Mouse (Mus musculus): Measurements from ENCODE around the gene Ros1. TPM values are rescaled to one million over a fixed set of nuclear protein-coding genes. Genes with fewer than 3 reads are reported as not detected.

The Ros1 gene
- polyA plus RNA-seq, 1 experiment from 2014 or later: not detected

DNA sequence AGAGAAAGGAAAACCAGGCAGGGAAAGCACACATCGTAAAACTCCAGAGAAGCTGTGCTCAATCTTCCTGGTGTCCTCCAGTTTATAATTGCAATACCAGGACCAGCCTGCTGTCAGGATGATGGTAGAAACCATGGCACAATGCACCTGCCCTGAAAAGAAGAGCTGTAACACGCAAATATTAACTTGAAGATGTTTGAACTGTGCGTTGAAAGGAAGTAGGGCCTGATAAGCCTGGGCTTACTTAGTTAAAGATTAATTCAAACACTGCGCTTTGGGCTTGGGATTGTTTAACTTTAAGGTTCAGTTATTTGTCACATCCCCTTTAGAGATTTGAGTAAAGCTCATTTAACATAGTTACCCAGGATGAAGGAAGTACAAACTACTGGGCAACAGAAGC, 20.7 kb downstream of the Ros1 start:
- no peak overlapping the region for H3K4me3 ChIP-seq (ENCODE audit: low read depth, low read length)
- no peaks in the 10 kb centered on the region for H3K27me3 ChIP-seq (ENCODE audit: control insufficient read depth, insufficient read depth, low read length)
- H3K9ac ChIP-seq (ENCODE audit: low read depth, low read length): no peak overlapping the region
- H3K4me1 ChIP-seq (replicated peaks; ENCODE audit: control insufficient read depth, insufficient read depth, low read length): no peaks in the 10 kb centered on the region
- no peak overlapping the region for H3K4me2 ChIP-seq (replicated peaks; ENCODE audit: low read depth, low read length)
- no peaks in the 10 kb centered on the region for H3K9me3 ChIP-seq (ENCODE audit: control insufficient read depth, low read length)
- WGBS: 65% methylated on average over 4 of the region's 4 CpGs
- H3K36me3 ChIP-seq (ENCODE audit: control insufficient read depth, insufficient read depth, low read length): no peaks in the 10 kb centered on the region
- no peak for ATAC-seq (ENCODE audit: low FRiP score)
- DNase-seq (ENCODE audit: low spot score): no peak
- no peak overlapping the region for H3K27ac ChIP-seq (ENCODE audit: low read depth, low read length)

DNA sequence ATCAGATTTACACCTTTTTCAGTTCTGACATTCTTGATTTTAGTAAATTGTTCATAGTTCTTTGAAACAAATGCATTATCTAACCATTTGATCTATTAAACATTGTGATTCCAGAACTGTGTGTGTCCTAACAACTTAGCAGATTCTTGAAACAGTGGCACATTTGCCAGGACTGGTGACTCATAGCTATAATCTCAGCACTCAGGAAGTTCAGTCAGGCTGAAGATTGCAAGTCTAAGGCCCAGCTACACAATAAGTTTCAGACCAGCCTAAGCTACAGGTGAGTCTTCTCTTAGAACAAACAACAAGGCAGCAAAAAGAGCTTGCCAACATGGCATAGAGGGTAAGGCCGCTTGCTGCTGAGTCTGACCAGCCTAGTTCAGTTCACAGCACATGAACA, 24.6 kb downstream of the Ros1 start:
- DNase-seq (ENCODE audit: low spot score) (no peak), ATAC-seq (ENCODE audit: low FRiP score) (no peak)
- Histone ChIP-seq H3K9ac (ENCODE audit: low read depth, low read length) (no peak overlapping the region), H3K36me3 (ENCODE audit: control insufficient read depth, insufficient read depth, low read length) (no peaks in the 10 kb centered on the region), H3K27ac (ENCODE audit: low read depth, low read length) (no peak overlapping the region), H3K27me3 (ENCODE audit: control insufficient read depth, insufficient read depth, low read length) (no peaks in the 10 kb centered on the region), H3K4me3 (ENCODE audit: low read depth, low read length) (no peak overlapping the region), H3K4me1 (replicated peaks; ENCODE audit: control insufficient read depth, insufficient read depth, low read length) (no peaks in the 10 kb centered on the region), H3K4me2 (replicated peaks; ENCODE audit: low read depth, low read length) (no peak overlapping the region), H3K9me3 (ENCODE audit: control insufficient read depth, low read length) (no peaks in the 10 kb centered on the region)
- WGBS: 96% methylated on average over 1 of the region's 1 CpGs

DNA sequence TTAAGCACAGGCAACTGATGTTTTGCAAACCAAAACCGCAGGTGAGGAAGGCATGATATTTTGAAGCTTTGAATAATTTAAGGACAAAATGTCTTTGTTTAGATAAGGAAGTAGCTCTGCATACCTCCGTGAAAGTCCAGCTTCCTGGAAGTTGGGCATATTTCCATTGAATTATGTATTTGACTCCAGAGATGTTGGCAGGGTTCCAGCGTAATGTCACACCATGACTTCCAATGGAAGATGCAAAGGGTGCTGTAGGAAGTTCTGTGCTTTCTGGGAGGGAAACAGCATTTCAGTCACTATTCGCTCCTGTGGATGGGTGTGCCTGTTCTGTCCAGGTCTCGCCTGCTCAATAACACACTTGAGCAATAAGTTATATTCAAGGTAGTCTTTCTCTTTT, 25.2 kb downstream of the Ros1 start:
- no peak overlapping the region for H3K9ac ChIP-seq (ENCODE audit: low read depth, low read length)
- no peaks in the 10 kb centered on the region for H3K27me3 ChIP-seq (ENCODE audit: control insufficient read depth, insufficient read depth, low read length)
- no peaks in the 10 kb centered on the region for H3K4me1 ChIP-seq (replicated peaks; ENCODE audit: control insufficient read depth, insufficient read depth, low read length)
- WGBS: 90% methylated on average over 5 of the region's 5 CpGs
- DNase-seq (ENCODE audit: low spot score): no peak
- no peak overlapping the region for H3K27ac ChIP-seq (ENCODE audit: low read depth, low read length)
- H3K4me2 ChIP-seq (replicated peaks; ENCODE audit: low read depth, low read length): no peak overlapping the region
- no peak overlapping the region for H3K4me3 ChIP-seq (ENCODE audit: low read depth, low read length)
- no peaks in the 10 kb centered on the region for H3K36me3 ChIP-seq (ENCODE audit: control insufficient read depth, insufficient read depth, low read length)
- ATAC-seq (ENCODE audit: low FRiP score): no peak
- H3K9me3 ChIP-seq (ENCODE audit: control insufficient read depth, low read length): no peaks in the 10 kb centered on the region

DNA sequence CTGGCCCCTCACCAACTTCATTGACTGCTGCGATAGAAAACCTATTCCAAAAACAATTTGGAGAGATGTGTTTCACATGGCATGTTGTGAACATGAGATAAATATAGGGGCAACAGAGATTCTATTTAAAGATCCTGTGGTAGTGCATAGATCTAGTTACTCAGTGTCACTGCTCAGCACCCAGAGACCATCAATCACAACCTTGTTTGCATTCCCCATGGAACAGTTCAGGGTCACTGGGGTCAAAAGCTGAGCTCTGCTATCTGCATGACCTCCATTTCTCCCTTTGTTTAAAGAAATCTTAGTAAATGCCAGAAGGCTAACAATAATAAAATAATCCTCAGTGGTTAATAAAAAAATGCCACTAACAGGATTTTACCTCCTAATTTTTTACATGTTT, 29.7 kb downstream of the Ros1 start:
- Histone ChIP-seq H3K9ac (ENCODE audit: low read depth, low read length) (no peak overlapping the region), H3K4me3 (ENCODE audit: low read depth, low read length) (no peak overlapping the region), H3K36me3 (ENCODE audit: control insufficient read depth, insufficient read depth, low read length) (no peaks in the 10 kb centered on the region), H3K9me3 (ENCODE audit: control insufficient read depth, low read length) (no peaks in the 10 kb centered on the region), H3K4me2 (replicated peaks; ENCODE audit: low read depth, low read length) (no peak overlapping the region), H3K27ac (ENCODE audit: low read depth, low read length) (no peak overlapping the region), H3K27me3 (ENCODE audit: control insufficient read depth, insufficient read depth, low read length) (no peaks in the 10 kb centered on the region), H3K4me1 (replicated peaks; ENCODE audit: control insufficient read depth, insufficient read depth, low read length) (no peaks in the 10 kb centered on the region)
- WGBS: 66% methylated on average over 1 of the region's 1 CpGs
- peak; percentile 53 for DNase-seq (ENCODE audit: low spot score)
- ATAC-seq (ENCODE audit: low FRiP score): peak; percentile 75

DNA sequence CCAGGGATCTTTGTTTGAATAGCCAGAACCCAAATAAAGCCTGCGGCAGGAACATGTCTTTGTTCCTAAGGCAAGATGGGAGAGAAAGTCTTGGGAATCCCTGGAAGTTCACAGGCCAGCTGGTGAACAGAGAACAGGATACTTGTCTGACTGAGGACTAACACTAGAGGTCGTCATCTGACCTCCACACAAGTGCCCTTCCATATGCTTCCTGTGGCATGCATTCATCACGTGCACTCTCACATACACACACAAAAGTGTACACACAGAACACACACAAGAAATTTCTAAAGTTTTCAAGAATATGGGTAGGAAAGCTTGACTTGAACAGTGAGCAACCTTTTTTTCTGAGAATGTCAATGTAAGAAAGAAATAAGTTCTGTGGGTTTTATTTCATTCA, 34.4 kb downstream of the Ros1 start:
- WGBS: 55% methylated on average over 3 of the region's 3 CpGs
- H3K4me2 ChIP-seq (replicated peaks; ENCODE audit: low read depth, low read length): no peak overlapping the region
- H3K9me3 ChIP-seq (ENCODE audit: control insufficient read depth, low read length): no peaks in the 10 kb centered on the region
- H3K27me3 ChIP-seq (ENCODE audit: control insufficient read depth, insufficient read depth, low read length): no peaks in the 10 kb centered on the region
- no peak overlapping the region for H3K27ac ChIP-seq (ENCODE audit: low read depth, low read length)
- ATAC-seq (ENCODE audit: low FRiP score) (no peak), DNase-seq (ENCODE audit: low spot score) (no peak)
- no peak overlapping the region for H3K4me3 ChIP-seq (ENCODE audit: low read depth, low read length)
- no peak overlapping the region for H3K9ac ChIP-seq (ENCODE audit: low read depth, low read length)
- no peaks in the 10 kb centered on the region for H3K36me3 ChIP-seq (ENCODE audit: control insufficient read depth, insufficient read depth, low read length)
- H3K4me1 ChIP-seq (replicated peaks; ENCODE audit: control insufficient read depth, insufficient read depth, low read length): no peaks in the 10 kb centered on the region

DNA sequence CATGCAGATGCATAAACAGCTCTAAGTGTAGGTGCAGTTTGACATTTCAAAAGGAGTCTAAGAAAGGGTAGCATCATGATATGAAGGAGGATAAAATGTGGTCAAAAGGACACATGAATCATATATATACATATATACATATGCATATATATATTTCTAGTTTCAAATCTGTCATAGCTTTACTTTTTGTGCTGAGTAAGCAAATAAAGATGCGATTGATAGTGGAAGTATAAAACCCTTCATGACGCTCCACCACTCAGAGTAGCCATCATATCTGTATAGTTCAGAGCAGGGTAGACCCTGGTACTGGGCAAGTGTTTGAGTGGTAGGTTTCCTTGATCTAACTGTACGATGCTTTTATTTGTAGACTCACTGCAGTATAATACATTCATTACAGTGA, 35.3 kb downstream of the Ros1 start:
- ATAC-seq (ENCODE audit: low FRiP score) (no peak), DNase-seq (ENCODE audit: low spot score) (no peak)
- Histone ChIP-seq H3K9me3 (ENCODE audit: control insufficient read depth, low read length) (no peaks in the 10 kb centered on the region), H3K27me3 (ENCODE audit: control insufficient read depth, insufficient read depth, low read length) (no peaks in the 10 kb centered on the region), H3K36me3 (ENCODE audit: control insufficient read depth, insufficient read depth, low read length) (no peaks in the 10 kb centered on the region), H3K4me2 (replicated peaks; ENCODE audit: low read depth, low read length) (no peak overlapping the region), H3K4me1 (replicated peaks; ENCODE audit: control insufficient read depth, insufficient read depth, low read length) (no peaks in the 10 kb centered on the region), H3K4me3 (ENCODE audit: low read depth, low read length) (no peak overlapping the region), H3K9ac (ENCODE audit: low read depth, low read length) (no peak overlapping the region), H3K27ac (ENCODE audit: low read depth, low read length) (no peak overlapping the region)
- WGBS: 96% methylated on average over 3 of the region's 3 CpGs

DNA sequence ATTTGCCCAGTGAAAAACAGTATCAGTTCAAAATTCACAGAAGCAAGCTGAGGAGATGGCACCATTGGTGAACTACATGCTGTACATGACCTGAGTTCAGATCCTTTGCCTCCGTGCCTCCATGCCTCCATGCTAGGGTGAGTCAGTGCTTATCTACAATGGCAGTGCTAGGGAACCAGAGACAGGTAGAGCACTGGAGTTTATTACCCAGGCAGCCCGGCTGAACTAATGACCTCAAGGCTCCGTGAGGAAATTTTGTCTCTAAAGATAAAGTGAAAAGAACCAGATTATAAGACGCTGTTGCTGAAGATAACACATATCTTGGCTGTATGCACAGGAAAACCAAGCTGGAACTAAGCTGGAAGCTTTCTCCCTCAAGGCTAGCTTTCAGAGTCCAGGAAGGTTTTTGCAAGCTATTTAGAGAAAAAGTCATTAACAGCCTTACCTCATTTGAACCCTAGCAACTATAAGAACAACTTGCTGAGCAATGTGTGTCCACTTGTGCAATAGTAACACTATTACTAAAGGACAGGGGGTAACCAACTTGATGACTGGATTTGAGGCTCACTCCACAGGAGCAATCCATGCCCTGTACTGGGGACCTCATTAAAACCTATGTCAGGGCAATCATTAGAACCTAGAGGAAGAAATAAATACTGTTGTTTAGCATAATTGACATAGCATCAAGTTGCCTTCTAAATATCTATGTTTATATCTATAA, 61.5 kb downstream of the Ros1 start:
- no peak overlapping the region for H3K9ac ChIP-seq (ENCODE audit: low read depth, low read length)
- H3K27me3 ChIP-seq (ENCODE audit: control insufficient read depth, insufficient read depth, low read length): no peaks in the 10 kb centered on the region
- no peak overlapping the region for H3K4me2 ChIP-seq (replicated peaks; ENCODE audit: low read depth, low read length)
- H3K9me3 ChIP-seq (ENCODE audit: control insufficient read depth, low read length): no peaks in the 10 kb centered on the region
- WGBS: 79% methylated on average over 4 of the region's 4 CpGs
- ATAC-seq (ENCODE audit: low FRiP score): no peak
- H3K27ac ChIP-seq (ENCODE audit: low read depth, low read length): no peak overlapping the region
- H3K36me3 ChIP-seq (ENCODE audit: control insufficient read depth, insufficient read depth, low read length): no peaks in the 10 kb centered on the region
- no peak overlapping the region for H3K4me3 ChIP-seq (ENCODE audit: low read depth, low read length)
- no peak for DNase-seq (ENCODE audit: low spot score)
- no peaks in the 10 kb centered on the region for H3K4me1 ChIP-seq (replicated peaks; ENCODE audit: control insufficient read depth, insufficient read depth, low read length)

DNA sequence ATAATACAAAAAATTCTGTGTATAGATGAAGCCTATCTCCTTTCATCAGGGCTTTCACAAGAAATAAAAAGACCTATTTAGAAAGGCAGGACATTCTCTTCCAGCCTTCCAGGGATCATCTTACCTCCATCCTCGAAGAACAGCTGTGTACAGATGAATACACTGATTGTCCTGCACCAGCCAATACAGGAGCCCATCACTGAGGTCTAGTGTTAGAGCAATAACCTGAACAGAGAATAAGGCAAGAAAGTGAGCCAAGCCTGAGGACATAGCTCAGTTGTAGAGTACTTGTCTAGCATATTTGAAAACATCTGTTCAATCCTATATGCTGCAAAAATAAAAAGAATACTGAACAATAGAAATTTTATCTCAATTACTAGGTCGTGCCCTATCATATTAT, 64.3 kb downstream of the Ros1 start:
- no peaks in the 10 kb centered on the region for H3K36me3 ChIP-seq (ENCODE audit: control insufficient read depth, insufficient read depth, low read length)
- H3K4me1 ChIP-seq (replicated peaks; ENCODE audit: control insufficient read depth, insufficient read depth, low read length): no peaks in the 10 kb centered on the region
- H3K27ac ChIP-seq (ENCODE audit: low read depth, low read length): no peak overlapping the region
- no peaks in the 10 kb centered on the region for H3K27me3 ChIP-seq (ENCODE audit: control insufficient read depth, insufficient read depth, low read length)
- 55% methylated on average over 2 of the region's 2 CpGs for WGBS
- H3K4me3 ChIP-seq (ENCODE audit: low read depth, low read length): no peak overlapping the region
- no peak overlapping the region for H3K9ac ChIP-seq (ENCODE audit: low read depth, low read length)
- no peak for ATAC-seq (ENCODE audit: low FRiP score)
- no peaks in the 10 kb centered on the region for H3K9me3 ChIP-seq (ENCODE audit: control insufficient read depth, low read length)
- DNase-seq (ENCODE audit: low spot score): no peak
- no peak overlapping the region for H3K4me2 ChIP-seq (replicated peaks; ENCODE audit: low read depth, low read length)

DNA sequence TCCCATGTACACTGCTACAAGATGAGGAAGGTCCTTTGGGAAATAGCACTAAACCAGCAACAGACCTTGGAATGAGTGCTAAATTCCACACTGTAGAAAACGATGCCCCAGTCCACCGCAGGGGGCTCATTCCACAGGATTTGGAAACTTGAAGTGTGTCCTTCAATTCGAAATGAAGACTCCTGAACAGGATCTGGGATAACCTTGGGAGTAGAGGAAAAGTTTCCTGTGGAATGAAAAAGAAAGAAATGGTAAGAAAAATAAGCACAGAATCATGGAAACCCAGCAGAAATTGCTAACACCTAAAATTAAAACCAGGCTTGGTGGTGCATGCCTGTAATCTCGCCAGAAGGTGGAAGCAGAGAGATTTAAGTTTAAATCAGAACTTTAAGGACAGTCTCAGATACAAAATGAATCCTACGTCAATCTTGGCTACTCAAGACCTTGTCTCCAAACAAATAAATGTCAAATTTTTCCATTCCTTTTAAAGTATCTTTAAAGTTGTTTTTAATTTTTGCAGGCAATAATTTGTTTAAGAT, 66.1 kb downstream of the Ros1 start:
- 55% methylated on average over 5 of the region's 5 CpGs for WGBS
- Histone ChIP-seq H3K36me3 (ENCODE audit: control insufficient read depth, insufficient read depth, low read length) (no peaks in the 10 kb centered on the region), H3K4me3 (ENCODE audit: low read depth, low read length) (no peak overlapping the region), H3K4me1 (replicated peaks; ENCODE audit: control insufficient read depth, insufficient read depth, low read length) (no peaks in the 10 kb centered on the region), H3K4me2 (replicated peaks; ENCODE audit: low read depth, low read length) (no peak overlapping the region), H3K27me3 (ENCODE audit: control insufficient read depth, insufficient read depth, low read length) (no peaks in the 10 kb centered on the region), H3K27ac (ENCODE audit: low read depth, low read length) (no peak overlapping the region), H3K9me3 (ENCODE audit: control insufficient read depth, low read length) (no peaks in the 10 kb centered on the region), H3K9ac (ENCODE audit: low read depth, low read length) (no peak overlapping the region)
- DNase-seq (ENCODE audit: low spot score): peak; percentile 34
- no peak for ATAC-seq (ENCODE audit: low FRiP score)

All from hindbrain, embryonic 11.5 days (tissue).